Mouse (Mus musculus) inflammation-experienced regulatory T-cells, adult 16 weeks (primary cell): Measurements from ENCODE around the gene Cdrt4. TPM values are rescaled to one million over a fixed set of nuclear protein-coding genes. Genes with fewer than 3 reads are reported as not detected.

Experiments used
- polyA plus RNA-seq: library from polyadenylated mRNA; unstranded; fragments of 100-300 nt; shearing (Covaris generic); gene quantifications from one replicate; pipeline ENCODE4 v1.2.1, GENCODE M21; 2017

Cdrt4 gene
- not detected for polyA plus RNA-seq

GRCm38 (mm10) chr11:62951012-62951411 is at the start of gene Cdrt4:
TSS of gene Cdrt4 (plus strand) at chr11:62951193.

Other genes starting within 250 kb of the Cdrt4 start
- gene Zfp287, start 219.3 kb upstream of the Cdrt4 start, polyA plus RNA-seq, result 44.8 TPM
- not detected for gene Gm10428, start 198.1 kb upstream of the Cdrt4 start, polyA plus RNA-seq
- gene Zfp286, start 161.7 kb upstream of the Cdrt4 start, polyA plus RNA-seq, result 3.0 TPM
- 4.0 TPM for gene Trim16, start 131.0 kb upstream of the Cdrt4 start, polyA plus RNA-seq
- 5.0 TPM for gene Fbxw10, start 104.1 kb upstream of the Cdrt4 start, polyA plus RNA-seq
- 59.5 TPM for gene Tvp23b, start 71.7 kb upstream of the Cdrt4 start, polyA plus RNA-seq
- gene Tekt3, start 110.5 kb downstream of the Cdrt4 start, polyA plus RNA-seq, result not detected
- gene Pmp22, start 177.8 kb downstream of the Cdrt4 start, polyA plus RNA-seq, result not detected